Mouse (Mus musculus) splenic B cell, adult 2 months (primary cell): Measurements from ENCODE around the gene Mxi1.

Experiments
- DNase-seq: peaks from one replicate; pipeline ENCODE4 v3.0.0-alpha.2; 2011; ENCODE audit warnings: low read depth, low spot score
- H3K27me3 ChIP-seq: 2 replicates; pipeline ENCODE4 v1.6.1; 2012; ENCODE audit warnings: mild to moderate bottlenecking, low read length, moderate library complexity, mixed read lengths; ENCODE audit not compliant: control insufficient read depth, poor library complexity, insufficient read depth, severe bottlenecking
- H3K36me3 ChIP-seq: 2 replicates; pipeline ENCODE4 v1.6.1; 2012; ENCODE audit warnings: mild to moderate bottlenecking, low read length, moderate library complexity, mixed read lengths; ENCODE audit not compliant: control insufficient read depth, poor library complexity, insufficient read depth, severe bottlenecking

Gene Mxi1

GRCm38 (mm10) chr19:53360265-53360958 lies 50.1 kb downstream of the Mxi1 start:
- DNase-seq: no peak
- Histone ChIP-seq H3K27me3 (no peaks in the 10 kb centered on the region), H3K36me3 (no peaks in the 10 kb centered on the region)

- Histone ChIP-seq H3K36me3 (no peaks in the 10 kb centered on the region), H3K27me3 (no peaks in the 10 kb centered on the region)
- peak; percentile 48 for DNase-seq
Measured at GRCm38 (mm10) chr19:53362967-53363366, 52.6 kb downstream of the Mxi1 start.

- DNase-seq: no peak
- no peaks in the 10 kb centered on the region for H3K36me3 ChIP-seq
- no peaks in the 10 kb centered on the region for H3K27me3 ChIP-seq
Measured at GRCm38 (mm10) chr19:53364551-53364950, 54.2 kb downstream of the Mxi1 start.

- no peaks in the 10 kb centered on the region for H3K36me3 ChIP-seq
- DNase-seq: no peak
Measured at GRCm38 (mm10) chr19:53364963-53365362, 54.6 kb downstream of the Mxi1 start.

GRCm38 (mm10) chr19:53366057-53366775 lies 55.9 kb downstream of the Mxi1 start:
- Histone ChIP-seq H3K27me3 (no peaks in the 10 kb centered on the region), H3K36me3 (no peaks in the 10 kb centered on the region)
- DNase-seq: no peak

More at GRCm38 (mm10) chr19:53364963-53365362, 54.6 kb downstream of the Mxi1 start:
- no peaks in the 10 kb centered on the region for H3K27me3 ChIP-seq

- no peaks in the 10 kb centered on the region for H3K36me3 ChIP-seq
- DNase-seq: no peak
- no peaks in the 10 kb centered on the region for H3K27me3 ChIP-seq
Measured at GRCm38 (mm10) chr19:53366881-53367280, 56.6 kb downstream of the Mxi1 start.

- no peaks in the 10 kb centered on the region for H3K27me3 ChIP-seq
- DNase-seq: peak; percentile 82
- H3K36me3 ChIP-seq: peaks cover 4% of the 10 kb centered on the region; the same call in 1 of the 2 replicates
Measured at GRCm38 (mm10) chr19:53369469-53370043, 59.2 kb downstream of the Mxi1 start.

- Histone ChIP-seq H3K36me3 (peaks cover 4% of the 10 kb centered on the region; the same call in 1 of the 2 replicates), H3K27me3 (no peaks in the 10 kb centered on the region)
- DNase-seq: no peak
Measured at GRCm38 (mm10) chr19:53370233-53370632, 59.9 kb downstream of the Mxi1 start.

GRCm38 (mm10) chr19:53371666-53372065 lies 61.3 kb downstream of the Mxi1 start, which contains the start of gene Gm10197:
Gm10197 (minus strand) TSS chr19:53371766.
- no peak for DNase-seq
- Histone ChIP-seq H3K36me3 (peaks cover 5% of the 10 kb centered on the region), H3K27me3 (no peaks in the 10 kb centered on the region)

GRCm38 (mm10) chr19:53373570-53373969 lies 63.3 kb downstream of the Mxi1 start:
- no peak for DNase-seq
- Histone ChIP-seq H3K27me3 (no peaks in the 10 kb centered on the region), H3K36me3 (peaks cover 5% of the 10 kb centered on the region)

- DNase-seq: no peak
- H3K36me3 ChIP-seq: peaks cover 7% of the 10 kb centered on the region
- no peaks in the 10 kb centered on the region for H3K27me3 ChIP-seq
Measured at GRCm38 (mm10) chr19:53375299-53375698, 65.0 kb downstream of the Mxi1 start.

GRCm38 (mm10) chr19:53375816-53376215 lies 65.5 kb downstream of the Mxi1 start:
- no peak for DNase-seq
- Histone ChIP-seq H3K27me3 (no peaks in the 10 kb centered on the region), H3K36me3 (peaks cover 8% of the 10 kb centered on the region)

- Histone ChIP-seq H3K36me3 (peaks cover 14% of the 10 kb centered on the region), H3K27me3 (no peaks in the 10 kb centered on the region)
- no peak for DNase-seq
Measured at GRCm38 (mm10) chr19:53377652-53378051, 67.3 kb downstream of the Mxi1 start.

- no peak for DNase-seq
- H3K36me3 ChIP-seq: peaks cover 20% of the 10 kb centered on the region
- no peaks in the 10 kb centered on the region for H3K27me3 ChIP-seq
Measured at GRCm38 (mm10) chr19:53378421-53378820, 68.1 kb downstream of the Mxi1 start.

- no peaks in the 10 kb centered on the region for H3K27me3 ChIP-seq
- H3K36me3 ChIP-seq: peaks cover 24% of the 10 kb centered on the region
- DNase-seq: no peak
Measured at GRCm38 (mm10) chr19:53383336-53383735, 73.0 kb downstream of the Mxi1 start.
